Mouse (Mus musculus) left cerebral cortex, adult 8-10 months (tissue): ENCODE measurements around the gene Haus5. TPM values are rescaled to one million over a fixed set of nuclear protein-coding genes. Genes with fewer than 3 reads are reported as not detected.
A peak's percentile ranks its signal among the peaks of the same experiment; 100 is the strongest.

ENCODE experiments used
- DNase-seq, 2 experiments: peaks; one replicate each; pipeline ENCODE4 v3.0.0; 2022; ENCODE audit warnings: low spot score in 2 of 2
- total RNA-seq, 4 experiments: library from RNA; stranded (reverse); gene quantifications; 2 replicates each; pipeline ENCODE4 v1.2.4; 2022

Gene Haus5
- total RNA-seq, 4 experiments from 2014 or later, result 5.6 to 9.1 (median 7.3) TPM

DNA sequence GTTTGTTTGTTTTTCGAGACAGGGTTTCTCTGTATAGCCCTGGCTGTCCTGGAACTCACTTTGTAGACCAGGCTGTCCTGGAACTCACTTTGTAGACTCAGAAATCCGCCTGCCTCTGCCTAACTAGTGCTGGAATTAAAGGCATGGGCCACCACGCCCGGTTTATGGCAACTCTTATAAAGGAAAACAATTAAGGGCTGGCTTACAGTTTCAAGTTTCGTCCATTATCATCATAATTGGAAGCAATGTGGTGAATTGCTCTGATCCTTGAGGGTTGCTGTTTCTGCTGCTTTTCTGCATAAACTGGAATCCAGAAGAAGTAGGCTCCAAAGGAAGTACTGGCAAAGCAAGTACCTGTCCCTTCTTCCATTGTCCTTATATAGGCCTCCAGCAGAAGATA is 38.1 kb downstream of the Haus5 start:
- DNase-seq, result no peak

DNA sequence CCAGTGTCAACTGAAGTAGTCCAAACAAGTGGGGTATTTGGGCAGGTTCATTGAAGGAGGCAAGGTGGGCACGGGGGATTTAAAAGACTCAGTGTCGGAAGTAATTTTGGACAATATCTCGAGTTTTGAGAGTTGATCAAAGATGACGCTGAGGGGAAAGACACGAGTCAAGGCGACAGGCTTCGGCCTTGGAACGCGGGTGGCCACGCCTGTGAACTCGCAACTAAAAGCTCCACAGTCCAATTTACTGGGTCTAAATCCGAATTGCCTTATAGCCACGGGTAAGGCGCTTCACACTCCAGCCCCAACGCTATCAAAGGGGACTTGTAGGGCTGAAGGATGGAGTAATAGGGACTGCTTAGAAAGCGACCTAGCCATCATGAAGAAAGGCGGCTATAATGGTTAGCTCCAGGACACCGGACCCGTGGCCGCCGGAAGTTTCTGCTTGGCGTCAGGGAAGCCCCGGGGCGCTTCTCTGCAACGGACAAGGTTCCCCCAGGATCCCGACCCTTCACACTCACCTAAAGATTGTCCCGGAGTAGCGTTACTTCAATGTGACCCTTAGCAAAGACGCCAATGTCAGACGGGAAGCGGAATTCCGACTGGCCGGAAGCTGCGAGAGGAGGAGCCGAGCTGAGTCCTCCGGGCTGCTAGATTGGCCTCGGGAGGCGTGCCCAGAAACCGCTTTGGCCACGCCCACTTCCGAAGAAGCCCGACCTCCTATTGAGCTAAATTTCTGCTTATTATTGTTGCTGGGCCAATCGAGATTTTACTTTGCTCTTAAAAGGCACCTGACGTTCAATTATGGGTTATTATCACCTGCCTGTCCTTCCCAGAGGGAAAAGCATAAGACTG is 39.0 kb downstream of the Haus5 start, which contains the start of gene Cox6b1:
Gene Cox6b1, minus strand, starts transcription at position 622 of the 855 bp plus-strand sequence.
- peak; percentile 54 to 81 for DNase-seq

DNA sequence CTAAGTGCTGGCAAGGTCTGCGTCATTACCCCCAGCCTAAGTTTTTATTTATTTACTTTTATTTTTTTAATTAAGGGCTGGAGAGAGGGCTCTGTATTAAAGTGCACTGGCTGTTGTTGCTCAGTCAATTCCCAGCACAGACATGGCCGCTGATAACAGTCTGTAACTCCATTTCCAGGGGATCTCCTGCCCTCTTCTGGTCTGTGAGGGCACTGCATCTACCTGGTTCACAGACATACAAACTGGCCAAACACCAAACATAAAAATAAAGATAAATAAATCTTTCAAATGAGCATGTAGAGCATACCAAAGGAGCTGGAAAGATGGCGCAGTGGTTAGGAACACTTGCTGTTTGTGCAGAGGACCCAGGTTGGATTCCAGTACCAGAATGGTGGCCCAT is 45.6 kb downstream of the Haus5 start:
- DNase-seq, result no peak

DNA sequence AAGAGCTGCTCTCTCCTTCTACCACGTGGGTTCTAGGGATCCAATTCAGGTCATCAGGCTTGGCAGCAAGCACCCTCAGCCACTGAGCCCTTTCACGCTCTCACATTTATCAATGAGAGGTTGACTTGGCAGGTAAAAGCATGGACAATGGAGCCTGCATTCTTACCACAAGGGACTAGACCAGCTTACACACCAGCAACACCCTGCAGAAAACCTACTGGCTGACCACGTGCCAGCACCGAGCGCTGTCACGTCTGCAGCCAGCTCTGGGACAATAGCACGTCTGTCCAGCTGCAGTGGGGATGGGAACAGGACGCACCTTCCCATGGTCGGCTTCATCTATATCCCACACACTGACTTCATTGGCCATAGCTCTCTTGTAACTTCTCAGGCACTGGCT is 46.1 kb downstream of the Haus5 start:
- DNase-seq, result no peak

DNA sequence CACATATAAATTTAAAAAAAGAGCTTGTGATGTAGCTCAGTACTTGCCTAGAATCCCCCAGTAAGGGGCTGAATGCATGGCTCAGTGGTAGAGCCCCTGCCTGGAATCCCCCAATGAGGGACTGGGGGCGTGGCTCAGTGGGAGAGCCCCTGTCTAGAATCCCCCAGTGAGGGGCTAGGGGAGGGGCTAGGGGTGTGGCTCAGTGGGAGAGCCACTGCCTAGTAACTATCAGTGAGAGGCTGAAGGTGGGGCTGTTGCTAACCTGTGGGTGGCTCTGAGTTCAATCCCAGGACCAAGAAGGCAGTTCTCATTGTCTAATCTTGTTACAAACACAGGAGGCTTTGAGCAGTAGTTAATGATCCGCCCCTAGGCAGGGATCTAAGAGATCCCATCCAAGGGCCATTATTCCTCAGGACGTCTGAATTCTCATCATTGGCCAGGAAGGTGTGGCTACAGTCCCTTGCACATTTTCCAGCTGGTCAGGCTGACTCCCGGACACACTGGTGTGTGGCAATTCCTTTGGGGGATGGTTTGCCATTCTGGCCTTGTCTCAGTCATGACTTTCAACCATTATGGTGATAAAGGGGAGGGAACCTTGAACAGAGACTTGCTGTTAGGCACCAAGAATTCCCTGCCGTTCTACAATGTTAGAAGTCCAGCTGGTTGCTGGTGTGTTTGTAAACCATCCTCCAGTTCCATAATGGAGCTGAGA is 49.6 kb downstream of the Haus5 start:
- no peak for DNase-seq

DNA sequence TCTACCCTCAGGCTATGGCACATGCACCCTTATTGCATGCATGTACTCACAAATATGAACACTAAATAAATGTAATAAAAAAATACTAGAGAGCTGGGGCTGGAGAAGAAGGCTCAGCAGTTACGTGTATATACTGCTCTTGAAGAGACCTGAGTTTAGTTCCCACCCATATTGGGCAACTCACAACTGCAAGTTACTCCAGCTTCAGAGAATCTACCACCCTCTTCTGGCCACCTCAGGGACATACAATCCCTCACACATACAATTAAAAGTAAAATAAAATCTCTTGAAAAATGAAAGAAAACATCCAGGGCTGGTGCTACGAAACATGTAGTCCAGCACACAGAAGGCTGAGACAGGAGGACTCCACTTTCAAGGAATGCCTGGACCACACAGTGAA is 50.3 kb downstream of the Haus5 start:
- no peak for DNase-seq

DNA sequence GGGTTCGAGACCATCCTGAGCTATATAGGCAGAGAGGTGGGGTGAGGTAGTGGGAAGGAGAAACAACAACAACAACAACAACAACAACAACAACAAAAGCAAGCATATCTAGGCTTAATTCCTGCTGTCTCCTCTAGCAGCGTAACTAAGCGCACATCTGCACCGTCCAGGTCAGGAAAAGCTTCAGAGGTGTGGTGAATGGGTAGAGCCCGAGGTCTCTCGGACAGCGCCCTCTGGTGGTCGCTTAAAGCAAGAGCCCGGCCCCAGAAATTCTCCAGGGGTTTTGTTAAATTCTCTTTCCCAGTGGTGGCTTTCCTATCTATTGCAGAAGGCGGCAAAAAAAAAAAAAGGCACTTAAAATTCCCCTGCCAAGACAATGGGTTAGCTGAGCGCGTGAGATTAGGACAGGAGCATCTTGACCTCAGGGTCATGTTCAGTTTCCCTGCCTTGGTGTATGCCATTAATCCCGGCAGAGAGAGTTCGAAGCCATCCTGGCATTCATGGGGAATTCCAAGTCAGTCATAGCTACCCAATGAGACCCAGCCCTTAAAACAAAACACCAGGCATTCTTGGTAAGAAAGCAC is 51.2 kb downstream of the Haus5 start:
- no peak for DNase-seq

DNA sequence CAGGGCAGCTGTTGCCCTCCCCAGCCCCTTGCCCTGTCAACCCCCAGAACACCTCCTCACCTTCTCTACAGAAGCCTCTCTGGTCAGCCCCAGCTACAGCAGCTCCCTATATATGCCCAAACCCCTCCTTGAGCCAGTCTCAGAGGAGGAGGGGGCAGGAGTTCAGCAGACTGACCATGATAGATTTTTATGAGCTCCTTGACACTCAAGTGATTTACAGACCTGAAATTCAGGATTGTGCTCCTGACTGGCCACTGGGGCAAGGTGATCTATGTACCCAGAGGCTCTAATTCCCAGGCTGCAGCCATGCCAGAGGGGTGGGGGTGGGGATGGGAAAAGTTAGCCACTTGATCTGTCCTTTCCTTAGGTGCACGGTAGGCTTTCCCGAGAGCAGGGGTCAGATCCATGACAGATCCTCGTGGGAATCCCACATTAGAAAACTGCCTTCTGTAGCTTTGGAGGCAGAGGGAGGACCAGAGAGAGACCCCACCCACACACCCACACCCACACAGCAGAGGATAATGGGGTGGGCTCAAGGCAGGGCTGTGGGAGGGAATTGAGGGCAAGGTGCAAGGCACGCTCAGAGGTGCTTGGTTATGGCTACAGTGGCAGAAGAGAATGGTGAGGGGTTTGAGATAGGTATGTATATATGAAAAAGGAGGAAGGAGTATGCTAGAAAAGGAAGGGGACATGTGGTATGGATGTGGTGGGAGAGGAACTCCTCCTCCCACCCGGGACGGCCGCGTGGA is 52.0 kb downstream of the Haus5 start, which contains the start of gene Upk1a:
Gene Upk1a, minus strand, starts transcription at position 194 of the 749 bp plus-strand sequence.
- DNase-seq, result no peak

DNA sequence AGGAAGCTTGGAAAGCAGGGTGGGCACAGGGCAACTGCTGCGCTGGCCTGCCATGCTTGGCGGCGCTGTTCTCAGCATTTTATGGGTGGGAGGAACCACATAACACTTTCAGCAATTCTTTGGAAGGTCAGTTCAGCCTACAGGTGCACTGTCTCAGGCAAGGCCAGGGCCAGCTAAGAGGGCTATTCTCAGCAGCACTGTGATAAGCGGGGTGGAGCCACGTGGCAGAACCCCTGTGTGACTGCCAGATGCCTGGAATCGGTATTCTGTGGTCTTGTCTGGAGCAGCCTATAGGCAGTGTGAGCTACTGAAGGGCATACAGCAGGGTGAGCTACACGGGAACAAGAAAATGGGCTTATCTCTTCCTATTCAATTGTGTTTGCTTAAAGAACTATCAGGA is 54.8 kb downstream of the Haus5 start:
- no peak for DNase-seq

DNA sequence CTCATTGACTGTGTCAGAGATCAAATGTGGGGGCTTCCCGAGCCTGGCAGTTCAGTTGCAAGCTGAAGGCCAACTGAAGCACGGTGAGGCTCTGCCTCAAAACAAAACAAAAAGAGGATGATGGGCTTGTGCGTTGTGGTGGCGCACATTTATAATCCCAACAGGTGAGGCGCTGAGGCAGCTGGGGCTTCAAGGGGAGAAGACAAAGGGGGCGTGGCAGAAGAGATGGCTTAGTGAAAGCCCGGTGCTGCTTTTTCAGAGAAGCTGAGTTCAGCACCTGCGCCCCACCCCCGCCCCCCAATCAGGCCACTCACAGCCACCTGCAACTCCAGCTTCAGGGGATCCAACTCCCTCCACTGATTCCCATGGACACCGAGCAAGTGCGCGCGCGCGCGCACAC is 56.3 kb downstream of the Haus5 start:
- DNase-seq, result no peak

DNA sequence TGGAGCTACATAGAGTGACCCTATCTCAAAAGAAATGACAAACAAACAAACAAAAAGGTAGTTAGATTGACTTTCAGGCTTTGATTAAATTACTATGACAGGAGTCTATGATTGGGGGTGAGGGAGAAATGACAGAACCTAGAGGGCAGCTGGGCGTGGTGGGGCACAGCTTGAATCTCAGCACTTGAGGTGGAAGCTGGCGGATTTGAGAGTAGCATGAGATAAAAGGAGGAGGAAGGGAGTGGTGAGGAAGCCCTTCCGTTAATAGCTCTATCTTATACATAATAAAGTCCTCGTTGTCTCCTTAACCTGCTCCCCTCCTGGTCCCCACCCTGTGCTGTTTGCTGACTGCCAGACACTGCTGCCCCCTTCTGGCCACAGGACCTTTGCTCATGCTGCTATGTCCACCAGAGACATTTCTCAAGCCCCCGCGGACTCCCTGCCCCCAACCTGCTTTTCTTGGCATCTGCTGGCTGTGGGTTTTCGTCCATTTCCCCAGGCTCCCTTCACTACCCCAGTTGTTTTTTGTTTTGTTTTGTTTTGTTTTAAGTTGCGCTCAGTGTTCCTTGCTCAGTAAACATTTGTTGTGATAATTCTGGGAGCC is 57.0 kb downstream of the Haus5 start:
- DNase-seq, result no peak

DNA sequence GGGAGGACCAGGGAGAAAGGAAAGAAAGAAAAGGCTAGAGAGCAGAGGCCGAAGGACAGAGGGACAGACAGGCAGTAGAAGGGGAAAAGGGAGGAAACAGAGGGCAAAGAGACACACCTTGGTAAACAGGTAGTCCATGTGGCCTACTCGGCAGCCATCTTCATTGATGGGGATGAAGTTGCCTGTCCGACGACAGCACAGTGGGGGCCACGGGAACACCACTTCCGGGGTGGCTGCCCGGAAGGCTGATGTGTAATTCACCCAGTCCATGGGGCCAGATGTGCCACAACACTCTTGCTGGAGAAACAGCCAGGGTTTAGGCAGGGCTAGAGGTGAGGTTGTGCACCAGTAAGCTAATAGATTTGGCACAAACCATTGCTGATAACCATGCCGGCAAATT is 59.9 kb downstream of the Haus5 start:
- DNase-seq, result no peak

DNA sequence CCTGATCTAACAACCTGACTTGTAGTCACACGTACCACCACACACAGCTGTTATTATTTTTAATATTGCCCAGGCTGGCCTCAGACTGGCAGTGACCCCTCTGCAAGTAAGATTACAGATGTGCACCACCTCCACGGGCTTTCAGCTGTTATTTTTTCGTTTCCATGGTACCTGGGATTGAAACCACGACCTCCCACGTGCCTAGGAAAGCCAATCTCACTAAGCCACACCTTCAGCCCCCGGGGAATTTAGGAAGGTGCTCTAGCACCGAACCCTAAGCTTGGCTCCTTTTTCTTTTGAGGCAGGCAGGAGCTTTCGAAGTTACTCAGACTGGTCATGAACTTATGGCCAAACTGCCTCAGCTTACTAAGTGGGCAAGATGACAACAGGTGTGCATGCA is 60.4 kb downstream of the Haus5 start:
- DNase-seq, result no peak

Other genes with a start within 250 kb of the Haus5 start
- 1 to 10 TPM in 3 of 4 experiments, not detected in 1; 1.4 to 3.0 (median 2.1) TPM for gene Hcst, start 245.1 kb downstream of the Haus5 start, total RNA-seq
- 1 to 10 TPM; 2.2 to 4.5 (median 2.8) TPM for gene Nfkbid, start 243.3 kb downstream of the Haus5 start, total RNA-seq
- gene Aplp1, start 219.5 kb downstream of the Haus5 start, total RNA-seq, result 1,000 to 10,000 TPM; 1,239 to 1,309 (median 1,269) TPM
- gene Kirrel2, start 207.3 kb downstream of the Haus5 start, total RNA-seq, result 10 to 100 TPM in 1 of 4 experiments, 1 to 10 TPM in 3; 5.5 to 10.2 (median 7.5) TPM
- gene Nphs1, start 206.7 kb downstream of the Haus5 start, total RNA-seq, result under 1 TPM; 0.68 to 0.82 (median 0.75) TPM
- gene Prodh2, start 171.4 kb downstream of the Haus5 start, total RNA-seq, result not detected
- gene Arhgap33, start 129.9 kb downstream of the Haus5 start, total RNA-seq, result 100 to 1,000 TPM; 177 to 184 (median 178) TPM
- 1 to 10 TPM; 5.5 to 8.1 (median 6.4) TPM for gene Hspb6, start 112.8 kb downstream of the Haus5 start, total RNA-seq
- 1 to 10 TPM; 3.4 to 4.4 (median 4.0) TPM for gene Proser3, start 112.7 kb downstream of the Haus5 start, total RNA-seq
- 10 to 100 TPM; 33.8 to 45.0 (median 41.1) TPM for gene Lin37, start 105.2 kb downstream of the Haus5 start, total RNA-seq
- gene U2af1l4, start 101.7 kb downstream of the Haus5 start, total RNA-seq, result 10 to 100 TPM; 61.5 to 76.6 (median 71.7) TPM
- 1 to 10 TPM; 5.7 to 7.5 (median 6.3) TPM for gene Gm49396, start 101.7 kb downstream of the Haus5 start, total RNA-seq
- gene Psenen, start 101.4 kb downstream of the Haus5 start, total RNA-seq, result 100 to 1,000 TPM in 3 of 4 experiments, 10 to 100 TPM in 1; 97.2 to 102 (median 101) TPM
- gene Igflr1, start 99.6 kb downstream of the Haus5 start, total RNA-seq, result 1 to 10 TPM; 2.5 to 3.8 (median 2.8) TPM
- gene Kmt2b, start 76.3 kb downstream of the Haus5 start, total RNA-seq, result 10 to 100 TPM; 43.7 to 52.9 (median 47.6) TPM
- gene Zbtb32, start 66.1 kb downstream of the Haus5 start, total RNA-seq, result not detected
- under 1 TPM in 3 of 4 experiments, not detected in 1; 0.23 to 0.51 (median 0.35) TPM for gene Upk1a, start 52.1 kb downstream of the Haus5 start, total RNA-seq
- gene Cox6b1, start 38.8 kb downstream of the Haus5 start, total RNA-seq, result 100 to 1,000 TPM; 641 to 753 (median 694) TPM
- not detected for gene Etv2, start 29.1 kb downstream of the Haus5 start, total RNA-seq
- 10 to 100 TPM; 57.5 to 68.0 (median 63.6) TPM for gene Rbm42, start 14.7 kb downstream of the Haus5 start, total RNA-seq
- not detected for gene Pmis2, start 6.6 kb upstream of the Haus5 start, total RNA-seq
- gene 2200002J24Rik, start 33.9 kb upstream of the Haus5 start, total RNA-seq, result not detected
- gene Atp4a, start 47.2 kb upstream of the Haus5 start, total RNA-seq, result 1 to 10 TPM in 3 of 4 experiments, under 1 TPM in 1; 0.57 to 2.0 (median 1.6) TPM
- 100 to 1,000 TPM; 113 to 127 (median 115) TPM for gene Tmem147, start 64.5 kb upstream of the Haus5 start, total RNA-seq
- not detected for gene Gapdhs, start 78.7 kb upstream of the Haus5 start, total RNA-seq
- gene Sbsn, start 86.5 kb upstream of the Haus5 start, total RNA-seq, result 10 to 100 TPM; 12.0 to 17.3 (median 13.7) TPM
- gene Dmkn, start 98.8 kb upstream of the Haus5 start, total RNA-seq, result 1 to 10 TPM; 4.1 to 5.2 (median 4.7) TPM
- gene Krtdap, start 122.9 kb upstream of the Haus5 start, total RNA-seq, result not detected
- gene Ffar2, start 158.8 kb upstream of the Haus5 start, total RNA-seq, result not detected
- not detected for gene Ffar3, start 191.2 kb upstream of the Haus5 start, total RNA-seq
- not detected for gene Ffar1, start 196.6 kb upstream of the Haus5 start, total RNA-seq
- gene Cd22, start 215.3 kb upstream of the Haus5 start, total RNA-seq, result 1 to 10 TPM in 1 of 4 experiments, under 1 TPM in 2, not detected in 1; 0.24 to 1.8 (median 0.37) TPM
- gene Mag, start 249.9 kb upstream of the Haus5 start, total RNA-seq, result 100 to 1,000 TPM; 200 to 254 (median 210) TPM